Mouse (Mus musculus) MEL-GATA-1-ER (cell line): ENCODE results near the gene 2310009B15Rik.

Source experiments
- DNase-seq: peaks from one replicate; pipeline ENCODE4 v3.0.0-alpha.2; 2012; ENCODE audit warnings: low read depth; ENCODE audit errors: extremely low read depth

Gene 2310009B15Rik

DNA sequence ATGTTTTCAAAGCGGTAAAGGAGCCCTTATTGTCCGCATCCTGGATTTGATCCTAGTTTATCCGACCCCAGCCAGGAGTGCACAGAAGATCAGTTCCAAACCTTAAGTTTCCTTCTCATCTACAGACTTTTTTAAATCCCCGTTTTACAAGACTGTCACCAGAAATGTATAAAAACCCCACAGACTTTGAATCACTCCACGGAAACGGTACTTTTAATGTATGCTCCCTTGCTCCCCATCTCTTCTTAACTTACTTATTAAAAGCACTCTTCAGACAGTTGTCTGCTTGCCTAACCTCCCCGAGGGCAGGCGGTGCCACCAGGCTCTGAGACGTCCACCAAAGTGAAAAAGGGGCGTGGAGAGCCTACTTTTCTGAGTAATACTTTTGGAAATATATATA, 13.9 kb downstream of the 2310009B15Rik start:
- DNase-seq = no peak

DNA sequence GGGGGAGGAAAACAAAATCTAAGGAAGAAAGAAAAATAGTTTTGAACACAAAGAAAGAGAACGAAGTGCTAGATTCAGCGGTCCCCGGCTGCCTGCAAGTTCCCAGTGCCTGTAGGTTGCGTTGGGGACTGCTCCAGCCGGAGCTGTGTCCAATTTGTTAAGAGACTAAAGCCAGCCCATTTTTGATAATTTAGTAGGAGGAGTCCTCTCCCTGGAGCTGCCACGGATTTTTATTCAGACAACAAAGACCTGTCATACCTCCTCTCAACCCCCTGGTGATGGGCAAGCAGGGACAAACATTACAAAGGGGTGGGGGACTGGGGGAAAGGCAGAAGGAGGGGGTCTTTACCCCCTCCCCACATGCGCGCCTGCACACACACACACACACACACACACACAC, 14.3 kb downstream of the 2310009B15Rik start:
- no peak for DNase-seq

DNA sequence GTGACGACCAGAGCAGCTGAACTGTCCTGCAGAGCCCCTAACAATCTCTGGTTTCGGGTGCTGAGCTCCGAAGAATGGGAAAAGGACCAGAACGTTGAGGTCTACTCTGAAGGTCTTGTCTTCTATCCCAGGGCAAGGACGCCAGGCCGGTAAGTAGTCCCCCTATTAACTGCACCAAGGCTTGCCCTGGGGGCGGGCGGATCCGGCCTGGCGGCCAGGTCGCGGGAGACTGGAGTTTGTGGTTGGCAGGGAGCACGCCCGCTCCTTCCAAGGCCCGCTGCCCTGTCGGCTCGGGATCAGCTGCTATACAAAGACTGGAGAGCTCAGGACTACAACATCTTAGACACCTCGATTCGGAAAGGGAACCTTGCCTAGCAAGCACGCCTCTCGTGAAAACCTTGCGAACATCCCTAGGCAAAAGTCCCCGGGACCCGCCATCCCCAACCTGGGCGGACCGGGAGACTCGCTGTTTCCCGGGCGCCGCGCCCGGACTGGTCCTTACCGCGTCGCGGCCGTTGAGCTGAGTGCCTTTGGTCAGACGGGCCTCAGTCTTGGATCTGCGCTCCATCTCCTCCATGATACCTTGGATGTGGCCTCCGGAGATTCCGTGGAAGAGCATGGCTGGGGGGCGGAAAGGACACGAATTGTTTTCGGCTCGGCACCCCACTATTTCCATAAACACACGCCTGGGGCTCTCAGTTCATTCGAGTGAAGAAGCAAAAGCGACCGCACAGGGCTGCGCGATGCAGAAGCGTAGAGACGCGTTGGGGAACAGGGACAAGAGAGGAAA, 15.2 kb downstream of the 2310009B15Rik start:
- no peak for DNase-seq

DNA sequence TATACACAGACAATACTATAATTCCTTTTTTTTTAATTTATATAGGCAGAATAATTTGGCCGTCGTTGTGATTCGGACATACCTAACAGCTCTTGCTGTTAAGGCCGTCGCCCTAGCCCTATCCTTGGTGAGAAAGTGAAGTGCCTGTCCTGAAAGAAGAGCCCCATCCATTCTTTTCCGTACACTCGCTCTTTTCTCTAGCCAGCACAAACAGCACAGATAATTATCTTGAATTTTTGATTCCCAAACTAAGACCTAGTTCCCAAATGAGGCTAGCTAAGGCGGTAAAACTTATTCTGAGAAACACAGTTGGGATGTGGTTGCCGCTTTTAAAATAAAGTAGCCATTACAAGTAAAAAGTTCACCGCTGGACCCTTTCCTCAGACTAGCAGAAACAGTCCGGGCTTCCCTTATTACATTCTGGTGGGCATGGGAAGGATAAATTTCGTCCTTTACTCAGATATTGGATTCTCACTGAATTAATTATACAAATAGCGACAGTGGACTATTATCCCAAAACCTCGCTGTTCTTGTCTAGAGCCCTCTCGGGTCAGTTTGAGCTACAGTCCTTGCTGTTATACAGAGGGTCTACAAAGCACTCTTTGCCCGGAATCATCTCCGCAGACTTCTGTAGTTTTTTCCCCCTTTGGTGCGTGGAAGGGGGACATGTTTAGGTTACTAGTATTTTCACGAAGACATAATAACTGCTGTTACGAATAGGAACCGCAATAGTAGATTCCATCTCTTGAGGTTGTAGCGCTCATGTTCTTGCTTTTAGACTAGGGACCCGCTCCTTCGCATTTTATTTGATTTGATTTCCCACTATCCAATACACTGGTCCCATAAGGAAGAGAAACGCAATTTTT, 16.0 kb downstream of the 2310009B15Rik start:
- DNase-seq = no peak

GRCm38 (mm10) chr1:138839809-138840430, 16.7 kb downstream of the 2310009B15Rik start:
- DNase-seq = no peak

DNA sequence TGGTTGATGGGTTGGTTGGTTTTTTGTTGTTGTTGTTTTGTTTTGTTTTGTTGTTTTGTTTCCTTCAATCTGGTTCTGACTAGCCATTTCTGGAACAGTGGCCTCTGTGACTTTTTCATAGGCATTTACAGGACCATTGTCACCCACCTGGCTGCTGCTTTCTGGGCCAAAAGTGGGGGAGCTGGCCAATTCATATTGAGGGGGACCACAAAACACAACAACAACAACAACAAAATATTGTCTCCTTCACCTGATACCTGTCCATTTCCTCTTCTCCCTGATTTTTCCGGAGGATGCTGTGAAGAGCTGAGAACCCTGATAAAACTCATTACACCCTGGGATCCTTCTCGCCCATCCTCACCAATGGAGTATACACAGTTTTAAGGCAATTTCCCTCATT, 17.4 kb downstream of the 2310009B15Rik start:
- no peak for DNase-seq

GRCm38 (mm10) chr1:138837786-138838743, 18.6 kb downstream of the 2310009B15Rik start:
- DNase-seq = no peak

DNA sequence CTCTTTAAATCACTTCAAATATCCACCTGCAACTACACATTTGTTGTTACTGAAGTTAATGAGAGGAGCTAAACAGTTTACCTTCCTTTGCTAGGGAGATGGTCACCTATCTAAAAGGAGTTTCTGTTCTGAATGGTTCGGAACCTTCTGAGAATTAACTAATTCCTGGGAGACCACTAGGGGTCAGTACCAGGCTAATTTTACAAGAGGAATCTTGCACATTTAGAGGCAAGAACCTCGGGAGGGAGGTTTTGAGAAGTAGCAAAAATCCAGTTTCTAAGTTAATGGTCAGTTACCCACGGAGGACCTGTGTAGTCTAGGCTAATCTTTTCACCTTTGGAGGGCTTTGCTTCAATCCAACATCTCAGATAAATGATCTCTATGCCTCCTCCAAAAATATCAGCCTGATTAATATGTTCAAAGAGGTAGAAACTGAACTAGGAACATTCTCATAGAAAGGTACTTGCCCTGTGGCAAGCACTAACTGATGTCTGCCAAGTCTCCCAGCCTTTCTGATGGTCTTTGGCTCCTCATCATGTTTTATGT, 21.2 kb downstream of the 2310009B15Rik start:
- DNase-seq = no peak

GRCm38 (mm10) chr1:138831309-138831708, 25.3 kb downstream of the 2310009B15Rik start:
- DNase-seq = peak; percentile 76

GRCm38 (mm10) chr1:138826841-138827240, 29.8 kb downstream of the 2310009B15Rik start:
- DNase-seq = no peak

DNA sequence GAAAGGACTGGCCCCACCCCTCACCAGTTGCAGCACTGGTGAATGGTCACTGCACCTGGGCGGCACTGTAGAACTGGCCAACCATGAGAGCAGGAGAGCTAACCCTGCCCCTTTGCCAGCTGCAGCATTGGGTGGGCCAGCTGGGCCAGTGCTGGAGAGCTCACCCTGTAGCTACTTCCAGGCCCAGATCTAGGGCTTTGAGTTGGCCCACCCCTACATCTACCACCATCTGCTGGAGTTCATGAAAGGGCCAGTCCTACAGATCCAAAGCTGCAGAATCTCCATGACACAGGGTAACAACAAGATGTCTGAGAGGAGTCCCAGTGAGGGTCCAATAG, 33.7 kb downstream of the 2310009B15Rik start:
- DNase-seq = no peak

DNA sequence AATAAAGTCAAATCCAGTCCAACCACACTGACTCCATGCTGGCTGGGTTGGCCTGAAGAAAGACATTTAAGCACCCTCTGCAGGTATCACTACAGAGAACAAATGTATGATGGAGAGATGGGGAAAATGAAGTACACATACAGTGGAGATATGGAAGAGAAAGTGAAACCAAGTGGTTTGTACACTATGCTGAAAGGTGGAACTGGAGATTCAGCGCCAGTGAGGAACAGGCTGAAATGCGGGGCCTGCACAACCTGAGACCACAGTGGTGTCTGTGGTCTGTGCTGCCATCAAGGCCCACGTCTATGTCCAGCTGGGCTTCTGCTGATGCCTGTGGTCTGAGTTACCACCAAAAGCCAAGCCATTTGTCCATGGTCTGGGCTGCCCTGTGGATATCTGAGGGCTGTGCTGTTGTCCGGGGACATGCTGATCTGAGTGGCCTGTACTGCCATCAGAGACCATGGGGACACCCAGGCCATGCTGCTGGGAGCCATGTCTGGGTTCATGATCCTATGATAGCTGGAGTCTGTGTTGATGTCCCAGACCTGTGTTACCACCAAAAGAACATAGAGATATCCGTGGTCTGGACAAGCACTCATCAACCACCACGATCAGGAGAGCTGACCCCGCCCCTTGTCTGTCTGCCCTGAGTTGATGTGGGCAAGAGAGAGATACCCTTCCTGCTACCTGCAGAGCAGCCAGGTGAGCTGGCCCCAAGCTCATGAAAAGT, 34.2 kb downstream of the 2310009B15Rik start:
- no peak for DNase-seq
